Mouse (Mus musculus) heart, adult 2 months (tissue): Measurements from ENCODE around the gene Htr1b. TPM values are rescaled to one million over a fixed set of nuclear protein-coding genes. Genes with fewer than 3 reads are reported as not detected.
A peak's percentile ranks its signal among the peaks of the same experiment; 100 is the strongest.

Experiments used
- DNase-seq, 2 experiments: peaks; one replicate each; pipeline ENCODE4 v3.0.0; 2021
- H3K27ac ChIP-seq: fragments of 200-600 bp; 2 replicates; pipeline ENCODE4 v1.8.1; 2022
- H3K27me3 ChIP-seq: fragments of 200-500 bp; 2 replicates; pipeline ENCODE4 v1.6.1; 2012; ENCODE audit warnings: mild to moderate bottlenecking, low read length, inconsistent platforms, mixed read lengths; ENCODE audit not compliant: control insufficient read depth, insufficient read depth
- H3K36me3 ChIP-seq: fragments of 200-500 bp; 2 replicates; pipeline ENCODE4 v1.6.1; 2012; ENCODE audit warnings: low read length, inconsistent platforms; ENCODE audit not compliant: control insufficient read depth, insufficient read depth
- H3K4me1 ChIP-seq: fragments of 200-500 bp; 2 replicates; pipeline ENCODE4 v1.6.1; 2011; ENCODE audit warnings: low read length; ENCODE audit not compliant: control insufficient read depth, insufficient read depth
- H3K4me3 ChIP-seq: fragments of 200-600 bp; 2 replicates; pipeline ENCODE4 v1.8.1; 2022
- H3K79me2 ChIP-seq: fragments of 200-500 bp; replicated peaks from 2 replicates; pipeline ENCODE4 v1.6.1; 2012; ENCODE audit warnings: mild to moderate bottlenecking, inconsistent platforms, low read length, moderate library complexity, mixed read lengths; ENCODE audit not compliant: control insufficient read depth, insufficient read depth
- H3K9ac ChIP-seq: fragments of 200-500 bp; 2 replicates; pipeline ENCODE4 v1.6.1; 2012; ENCODE audit warnings: low read depth, mild to moderate bottlenecking, control low read depth, inconsistent platforms, low read length, mixed read lengths
- CTCF ChIP-seq: fragments of 200-600 bp; IDR thresholded peaks from 2 replicates; pipeline ENCODE4 v1.8.1; 2022; ENCODE audit warnings: antibody characterized with exemption, mild to moderate bottlenecking, moderate library complexity
- EP300 ChIP-seq: fragments of 200-500 bp; IDR thresholded peaks from 2 replicates; pipeline ENCODE4 v1.6.1; 2011; ENCODE audit warnings: low read depth, low read length, control low read depth; ENCODE audit not compliant: insufficient read depth
- POLR2A ChIP-seq: fragments of 200-500 bp; IDR thresholded peaks from 2 replicates; pipeline ENCODE4 v1.6.1; 2011; ENCODE audit warnings: mild to moderate bottlenecking, low read depth, low read length, control low read depth; ENCODE audit not compliant: insufficient read depth
- WGBS: fragments of 180-500 bp; shearing (Covaris S2); methylation state at CpG from one replicate; pipeline ENCODE4 v1.1.7; 2018; 5-methylcytosine and 5-hydroxymethylcytosine counted together
- intact Hi-C: fragments of 180-260 bp; cut with DNase I; formaldehyde crosslinking; loops from one replicate; pipeline ENCODE4 v1.15.1; 2025
- polyA plus RNA-seq: library from polyadenylated mRNA; depleted of rRNA; stranded (reverse); fragments of >200 nt; gene quantifications from 2 replicates; pipeline ENCODE4 v1.2.3, GENCODE M21; 2012; rRNA removed
- total RNA-seq, 2 experiments: library from RNA; stranded (reverse); gene quantifications; 2 replicates each; pipeline ENCODE4 v1.2.3; 2021

Htr1b gene
- total and polyA plus RNA-seq, 3 experiments, result 0.23 to 0.72 (median 0.43) TPM

DNA sequence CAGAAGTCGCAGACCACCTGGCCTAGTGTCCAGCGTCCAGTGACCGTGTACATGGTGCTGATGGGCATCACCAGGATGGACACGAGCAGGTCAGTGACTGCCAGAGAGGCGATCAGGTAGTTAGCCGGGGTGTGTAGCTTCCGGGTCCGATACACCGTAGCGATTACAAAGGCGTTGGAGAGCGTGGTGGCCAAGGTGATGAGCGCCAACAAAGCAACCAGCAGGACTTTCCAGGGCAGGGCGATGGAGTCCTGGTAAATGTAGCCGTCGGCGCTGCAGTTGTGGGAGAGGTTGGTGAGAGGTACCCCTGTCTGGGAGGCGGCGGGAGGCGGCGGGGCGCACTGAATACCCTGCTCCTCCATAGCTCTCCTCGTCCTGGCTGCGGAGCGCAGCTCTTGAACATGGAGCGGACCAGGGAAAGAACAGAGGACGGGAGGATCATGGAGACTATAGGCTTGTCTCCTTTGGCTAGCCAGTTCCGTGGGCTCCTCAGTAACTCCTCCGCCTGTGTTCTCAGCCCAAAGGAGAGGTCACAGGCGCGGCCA is 1.4 kb downstream of the Htr1b start:
- no peak overlapping the region; the same call in 1 of the 2 replicates for H3K4me3 ChIP-seq
- WGBS, result 2% methylated on average over 31 of the region's 31 CpGs
- no peaks in the 10 kb centered on the region for H3K36me3 ChIP-seq
- no peak overlapping the region for H3K9ac ChIP-seq
- H3K79me2 ChIP-seq, result no peaks in the 10 kb centered on the region
- intact Hi-C loops, result no loop called here
- H3K4me1 ChIP-seq, result no peaks in the 10 kb centered on the region
- H3K27me3 ChIP-seq, result peaks cover 9% of the 10 kb centered on the region
- TF ChIP-seq EP300 (no peak), POLR2A (no peak), CTCF (no peak)
- H3K27ac ChIP-seq, result no peak overlapping the region
- peak in 1 of 2 experiments; percentile 15 for DNase-seq

DNA sequence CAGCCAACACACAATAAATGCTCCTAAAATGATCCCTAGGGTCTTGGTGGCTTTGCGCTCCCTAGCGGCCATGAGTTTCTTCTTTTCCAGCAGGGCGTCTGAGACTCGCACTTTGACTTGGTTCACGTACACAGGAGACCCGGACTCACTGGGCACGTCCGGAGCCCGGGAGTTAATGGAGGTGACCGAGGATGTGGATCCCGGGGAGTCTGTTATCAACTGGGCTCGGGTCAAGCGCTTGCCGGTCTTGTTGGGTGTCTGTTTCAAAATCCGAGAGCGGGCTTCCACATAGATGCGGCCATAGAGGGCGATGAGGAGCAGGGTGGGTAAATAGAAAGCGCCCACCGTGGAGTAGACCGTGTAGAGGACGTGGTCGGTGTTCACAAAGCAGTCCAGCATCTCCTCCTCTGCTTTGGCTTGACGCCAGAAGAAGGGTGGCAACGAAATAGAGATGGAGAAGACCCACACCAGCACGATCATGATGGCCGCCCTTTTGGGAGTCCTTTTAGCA is 2.0 kb downstream of the Htr1b start:
- Histone ChIP-seq H3K79me2 (no peaks in the 10 kb centered on the region), H3K27ac (no peak overlapping the region), H3K4me3 (no peak overlapping the region), H3K4me1 (no peaks in the 10 kb centered on the region), H3K9ac (no peak overlapping the region), H3K27me3 (peaks cover 9% of the 10 kb centered on the region), H3K36me3 (no peaks in the 10 kb centered on the region)
- peak; percentile 2 to 18 for DNase-seq
- intact Hi-C loops, result no loop called here
- no peak for TF ChIP-seq CTCF
- TF ChIP-seq EP300, result no peak
- no peak for TF ChIP-seq POLR2A
- WGBS, result 8% methylated on average over 27 of the region's 27 CpGs

DNA sequence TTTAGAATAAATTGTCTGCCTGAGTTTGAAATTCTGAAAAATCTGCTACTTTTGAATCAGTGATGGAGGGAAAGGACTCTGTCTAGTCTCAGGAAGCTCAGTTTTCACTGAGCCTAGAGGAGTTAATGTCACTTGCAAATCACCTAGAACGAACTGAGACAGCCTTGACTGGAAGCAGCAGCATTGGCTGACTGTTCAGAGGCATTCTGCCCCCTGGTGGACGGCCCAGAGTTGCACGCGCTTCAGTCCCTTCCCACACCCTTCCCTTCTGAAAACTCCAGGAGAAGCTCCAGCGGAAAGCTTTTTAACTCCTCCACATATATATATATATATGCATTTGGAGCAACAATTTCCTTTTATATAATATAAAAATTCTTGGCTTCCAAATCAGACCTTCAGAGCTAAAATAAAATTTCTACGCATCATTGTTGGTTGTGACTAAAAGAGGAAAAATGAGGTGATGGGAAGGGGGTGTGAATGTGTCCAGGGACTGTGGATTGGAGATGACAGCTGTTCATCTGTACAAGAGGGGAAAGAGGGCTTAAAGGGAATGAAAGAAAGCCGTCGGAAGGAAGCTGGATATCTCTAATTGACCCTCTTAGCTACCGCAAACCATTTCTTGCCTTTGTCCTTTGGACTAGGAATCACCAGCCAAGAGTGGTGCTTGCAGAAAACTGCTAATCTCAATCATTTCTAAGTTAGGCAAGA is 6.6 kb downstream of the Htr1b start:
- intact Hi-C loops, result loop anchor here (10.0 kb wide), 1 partner anchor 1292 kb away; no protein-coding TSS in a partner anchor
- Histone ChIP-seq H3K4me1 (no peaks in the 10 kb centered on the region), H3K27me3 (peaks cover 1% of the 10 kb centered on the region; the same call in 1 of the 2 replicates), H3K4me3 (no peak overlapping the region), H3K27ac (no peak overlapping the region), H3K36me3 (no peaks in the 10 kb centered on the region), H3K79me2 (no peaks in the 10 kb centered on the region), H3K9ac (no peak overlapping the region)
- WGBS, result 25% methylated on average over 9 of the region's 9 CpGs
- TF ChIP-seq POLR2A (no peak), EP300 (no peak), CTCF (peak; percentile 86)
- peak; percentile 23 to 49 for DNase-seq

DNA sequence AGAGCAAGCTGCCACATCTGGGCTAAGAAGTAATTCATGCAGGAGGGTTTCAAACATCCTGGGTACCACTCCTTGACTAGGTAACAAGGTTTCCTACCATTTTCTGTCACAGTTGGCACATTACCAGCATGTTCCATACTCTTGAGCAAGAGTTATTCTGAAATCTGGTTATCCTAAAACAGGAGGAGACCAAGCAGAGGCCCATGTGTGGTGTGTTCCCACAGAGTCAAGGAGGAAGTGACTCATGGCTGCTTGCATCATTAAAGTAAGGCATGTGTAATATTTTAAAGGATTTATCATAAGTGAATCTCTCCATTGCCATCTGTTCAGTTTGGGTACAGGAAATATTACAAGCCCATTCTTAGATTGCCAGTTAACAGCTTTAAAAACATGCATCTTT is 7.7 kb downstream of the Htr1b start:
- Histone ChIP-seq H3K27me3 (no peaks in the 10 kb centered on the region), H3K79me2 (no peaks in the 10 kb centered on the region), H3K27ac (no peak overlapping the region), H3K4me1 (no peaks in the 10 kb centered on the region), H3K4me3 (no peak overlapping the region), H3K36me3 (no peaks in the 10 kb centered on the region), H3K9ac (no peak overlapping the region)
- TF ChIP-seq POLR2A, result no peak
- no peak for TF ChIP-seq EP300
- TF ChIP-seq CTCF, result no peak
- DNase-seq, result no peak
- intact Hi-C loops, result loop anchor here (10.0 kb wide), 1 partner anchor 1291 kb away; no protein-coding TSS in a partner anchor

DNA sequence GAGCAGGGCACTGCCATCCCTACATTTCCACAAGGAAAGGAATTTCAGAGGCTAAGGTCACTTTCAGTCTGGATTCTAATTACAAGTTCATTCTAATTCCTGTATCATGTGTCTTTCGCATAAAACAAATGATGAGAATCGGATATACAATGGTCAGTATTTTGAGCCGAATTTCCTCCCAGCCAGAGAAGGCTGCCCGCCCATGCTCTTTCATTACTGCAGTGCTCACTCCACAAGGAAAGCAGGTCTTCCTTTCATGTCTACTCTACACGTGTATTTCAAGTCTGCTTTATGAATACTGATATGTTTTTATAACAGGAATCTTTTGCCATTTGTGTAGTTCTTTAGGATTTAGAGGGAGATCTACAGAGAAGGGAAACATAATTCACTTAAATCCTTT is 10.8 kb downstream of the Htr1b start:
- Histone ChIP-seq H3K79me2 (no peaks in the 10 kb centered on the region), H3K36me3 (no peaks in the 10 kb centered on the region), H3K9ac (no peak overlapping the region), H3K27me3 (no peaks in the 10 kb centered on the region), H3K4me3 (no peak overlapping the region), H3K4me1 (no peaks in the 10 kb centered on the region), H3K27ac (no peak overlapping the region)
- no peak for DNase-seq
- TF ChIP-seq CTCF, result no peak
- TF ChIP-seq POLR2A, result no peak
- TF ChIP-seq EP300, result no peak
- intact Hi-C loops, result loop anchor here (10.0 kb wide), 1 partner anchor 1288 kb away; no protein-coding TSS in a partner anchor
- 57% methylated on average over 5 of the region's 5 CpGs for WGBS

DNA sequence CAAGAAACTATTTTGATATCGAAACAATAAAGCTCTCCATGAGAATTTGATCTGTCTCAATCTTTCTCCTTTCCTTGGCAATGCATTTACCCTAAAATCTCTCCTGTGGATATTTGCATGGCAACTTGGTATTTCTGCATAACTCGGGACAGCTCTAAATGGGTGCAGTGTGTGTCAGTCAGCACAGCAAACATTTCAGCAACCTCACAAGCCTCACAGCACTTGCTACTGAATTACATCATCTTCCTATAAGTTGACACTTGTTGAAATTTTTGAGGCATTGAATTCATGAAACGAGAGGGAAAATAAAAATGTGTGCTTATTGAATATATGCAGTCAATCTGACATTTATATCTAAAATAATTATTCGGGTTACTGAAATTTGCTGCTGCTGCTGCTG is 22.6 kb downstream of the Htr1b start:
- TF ChIP-seq CTCF (no peak), POLR2A (no peak), EP300 (no peak)
- no peaks in the 10 kb centered on the region for H3K79me2 ChIP-seq
- no peak for DNase-seq
- intact Hi-C loops, result no loop called here
- no peak overlapping the region for H3K4me3 ChIP-seq
- WGBS, result 67% methylated on average over 4 of the region's 4 CpGs
- no peaks in the 10 kb centered on the region for H3K4me1 ChIP-seq
- no peak overlapping the region for H3K9ac ChIP-seq
- no peaks in the 10 kb centered on the region for H3K36me3 ChIP-seq
- H3K27ac ChIP-seq, result no peak overlapping the region
- H3K27me3 ChIP-seq, result no peaks in the 10 kb centered on the region

Other genes with a start within 250 kb of the Htr1b start
- not detected for gene Mei4, start 229.8 kb upstream of the Htr1b start, total RNA-seq
- gene Mei4, start 229.8 kb upstream of the Htr1b start, polyA plus RNA-seq, result not detected in 2 replicates